Mouse (Mus musculus) monocyte, adult 5-6 weeks (primary cell): ENCODE results near the gene Postn. TPM values are rescaled to one million over a fixed set of nuclear protein-coding genes. Genes with fewer than 3 reads are reported as not detected.

ENCODE experiments used
- ATAC-seq: fragments of 153-309, 156-312 bp; replicated peaks from 2 replicates; pipeline ENCODE4 v1.8.0; 2017; ENCODE audit warnings: mild to moderate bottlenecking; ENCODE audit not compliant: low TSS enrichment, insufficient number of reproducible peaks, severe bottlenecking, poor library complexity, low FRiP score
- total RNA-seq: library from RNA; stranded (forward); fragments of 200-1000, 200-491, 200-594 nt; gene quantifications from 3 replicates; pipeline ENCODE4 v1.2.3, GENCODE M21; 2017

Postn gene
- not detected in 3 replicates for total RNA-seq

DNA sequence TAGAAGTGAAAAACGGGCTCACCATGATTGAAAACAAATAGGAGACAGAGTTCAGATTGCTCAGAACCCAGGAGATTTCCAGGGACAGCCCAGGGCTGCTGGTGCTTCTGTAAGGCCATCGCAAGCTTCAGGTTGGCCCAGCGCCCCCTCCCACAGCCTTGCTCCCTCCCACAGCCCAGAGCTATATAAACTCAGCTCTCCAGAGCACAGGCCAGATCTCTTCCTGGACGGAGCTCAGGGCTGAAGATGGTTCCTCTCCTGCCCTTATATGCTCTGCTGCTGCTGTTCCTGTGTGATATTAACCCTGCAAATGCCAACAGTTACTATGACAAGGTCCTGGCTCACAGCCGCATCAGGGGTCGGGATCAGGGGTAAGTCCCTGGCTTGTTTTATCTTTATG lies at the start of gene Postn:
Gene Postn, plus strand, starts transcription at position 213 of the 400 bp plus-strand sequence.
- ATAC-seq: no peak

DNA sequence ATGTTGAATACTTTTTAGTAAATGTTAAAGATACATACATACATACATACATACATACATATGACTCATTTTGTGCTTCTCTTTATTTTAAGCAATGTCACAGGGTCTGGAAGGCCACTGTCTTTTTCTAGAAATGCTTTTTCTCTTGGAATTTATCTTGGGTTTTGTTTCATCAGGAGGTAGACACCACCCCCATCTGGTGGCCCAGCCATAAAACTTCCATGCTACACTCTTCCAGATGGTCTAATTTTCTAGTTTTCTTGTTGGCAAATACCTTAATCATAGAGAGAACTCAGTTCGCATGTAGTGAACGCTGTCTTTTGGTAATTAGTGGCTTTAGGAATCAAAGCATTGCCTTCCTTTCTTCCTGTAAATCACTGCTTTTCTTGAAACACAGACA lies 46.9 kb upstream of the Postn start:
- ATAC-seq: no peak

DNA sequence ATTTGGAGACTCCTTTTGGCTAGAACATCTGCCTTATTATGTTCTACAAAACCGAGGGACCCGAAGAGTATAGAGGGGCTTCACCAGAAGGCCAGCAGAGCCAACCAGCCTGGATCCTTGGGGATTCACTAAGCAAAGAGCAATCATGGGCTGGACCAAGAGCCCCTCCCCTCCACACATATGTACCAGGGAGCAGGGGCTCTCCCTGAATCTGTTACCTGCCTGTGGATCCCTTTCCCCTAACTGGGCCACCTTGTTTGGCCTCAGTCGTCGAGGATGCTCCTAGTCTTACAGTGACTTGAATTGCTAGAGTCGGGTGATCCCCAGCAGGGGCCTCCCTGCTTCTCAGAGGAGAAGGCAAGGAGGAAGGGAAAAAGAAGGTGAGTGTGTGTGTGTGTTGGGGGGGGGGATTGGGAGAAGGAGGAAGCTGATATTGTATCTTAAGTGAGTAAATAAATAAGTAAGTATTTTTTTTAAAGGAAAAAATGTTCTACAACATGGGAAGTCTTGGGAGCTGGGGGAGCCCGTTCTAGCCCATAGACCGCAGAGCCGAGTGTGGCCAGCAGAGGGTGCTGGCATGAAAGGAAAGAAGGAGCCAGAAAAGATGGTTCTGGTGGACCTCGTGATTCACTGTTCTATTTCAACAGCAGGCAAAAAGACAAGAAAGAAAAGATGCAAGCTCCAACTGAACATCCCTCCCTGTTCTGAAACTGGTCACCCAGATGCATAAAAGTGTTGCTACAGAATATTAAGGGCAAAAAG lies 7.8 kb upstream of the Postn start:
- ATAC-seq: no peak

DNA sequence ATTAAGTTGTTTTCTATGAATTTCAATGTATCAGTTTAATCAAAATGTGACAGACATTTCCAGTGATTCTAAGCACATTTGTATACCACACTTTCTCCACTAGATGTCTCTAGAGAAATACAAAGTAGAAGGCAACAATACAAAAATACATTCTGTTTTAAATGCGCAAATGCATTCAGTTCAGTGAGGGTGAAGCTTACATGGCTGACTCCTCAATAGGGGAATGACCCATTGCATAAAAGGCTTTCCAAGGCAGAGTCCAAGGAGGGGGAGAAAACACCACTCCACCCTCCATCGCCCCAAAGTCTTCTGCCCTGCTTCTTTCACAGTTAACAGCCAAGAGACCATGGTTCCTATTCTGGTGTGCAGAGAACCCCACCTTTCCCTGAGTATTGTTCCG lies 3.3 kb upstream of the Postn start:
- no peak for ATAC-seq

DNA sequence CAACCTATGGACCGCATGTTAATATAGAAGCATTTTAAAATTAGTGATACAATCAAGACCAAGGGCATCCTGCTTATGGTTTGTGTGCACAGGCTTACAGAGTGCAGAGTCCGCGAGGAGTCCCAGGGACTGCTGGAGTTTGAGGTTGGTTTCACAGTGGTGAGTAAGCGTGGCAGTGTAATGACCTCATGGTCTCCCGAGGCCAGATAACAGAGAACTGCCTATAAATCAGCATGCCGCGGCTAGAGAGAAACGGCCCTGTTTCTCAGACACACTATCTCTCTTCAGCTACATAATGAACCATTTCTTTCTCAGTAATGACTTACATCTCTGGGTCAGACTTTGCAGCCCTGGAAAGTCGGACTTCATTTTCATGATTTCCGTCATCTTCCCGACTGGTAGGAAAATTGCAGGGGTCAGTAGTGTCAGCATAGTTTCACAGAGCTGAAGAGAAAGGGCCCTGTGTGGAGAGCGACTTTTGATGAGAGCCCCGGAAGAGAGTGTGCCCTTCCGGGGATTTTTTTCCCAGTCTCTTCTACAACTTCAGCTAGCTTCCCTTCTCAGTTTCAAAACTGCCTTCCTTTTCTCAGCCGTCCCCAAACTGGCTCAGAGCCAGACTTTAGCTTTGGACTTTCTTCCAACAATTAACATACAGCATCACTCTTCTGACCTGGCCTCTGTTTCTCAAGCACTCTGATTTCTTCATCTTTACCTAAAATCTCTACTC lies 2.3 kb upstream of the Postn start:
- no peak for ATAC-seq

DNA sequence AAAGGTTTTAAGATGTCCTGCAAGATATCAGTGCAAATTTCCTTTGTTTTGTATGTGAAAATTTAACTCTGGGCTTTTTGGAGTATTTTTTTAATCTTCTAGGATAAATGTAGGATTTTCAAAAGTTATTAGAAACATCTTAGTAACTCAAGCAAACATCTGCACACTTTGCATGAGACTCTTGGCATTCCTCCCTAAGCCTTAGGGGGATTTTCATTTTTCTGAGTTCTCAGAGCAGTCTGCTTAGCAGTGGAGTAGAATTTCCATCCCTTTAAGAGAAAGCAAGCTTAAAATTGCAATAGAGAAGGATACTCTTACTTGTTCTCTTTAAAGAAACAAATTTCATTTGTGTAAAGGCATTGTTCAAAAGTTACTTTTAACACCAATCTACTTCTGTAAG lies 747 bp downstream of the Postn start:
- ATAC-seq: no peak

DNA sequence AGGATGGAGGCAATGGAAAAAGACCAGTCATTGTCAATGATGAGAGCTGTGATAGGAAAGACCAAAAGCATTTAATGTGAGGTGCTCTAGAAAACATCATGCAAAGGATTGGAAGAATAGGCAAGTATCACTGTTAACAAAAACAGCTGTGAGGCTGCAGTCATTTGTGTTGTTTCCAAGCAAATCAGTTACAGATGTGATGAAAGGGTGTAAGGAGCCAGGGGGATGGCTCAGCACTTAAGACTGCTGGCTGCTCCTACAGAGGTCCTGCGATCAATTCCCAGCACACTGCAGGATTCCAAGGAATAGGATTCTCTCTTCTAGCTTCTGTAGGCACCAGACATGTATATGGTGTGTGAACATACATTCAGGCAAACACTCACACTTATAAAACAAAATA lies 10.1 kb downstream of the Postn start:
- no peak for ATAC-seq

DNA sequence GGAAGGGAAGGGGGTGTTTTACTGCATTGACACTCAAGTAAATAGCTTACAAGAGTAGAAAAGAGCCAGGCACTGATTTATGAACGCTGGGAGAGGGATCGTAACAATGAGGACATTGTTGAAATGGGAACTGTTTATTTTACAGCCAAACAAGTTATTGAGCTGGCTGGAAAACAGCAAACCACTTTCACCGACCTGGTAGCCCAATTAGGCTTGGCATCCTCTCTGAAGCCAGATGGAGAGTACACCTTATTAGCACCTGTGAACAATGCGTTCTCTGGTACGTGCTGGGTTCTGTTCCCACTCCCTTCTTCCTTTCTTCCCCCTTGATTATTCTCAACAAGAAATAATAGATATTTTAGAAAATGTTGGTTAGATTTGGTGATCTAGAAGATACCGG lies 11.7 kb downstream of the Postn start:
- ATAC-seq: no peak

DNA sequence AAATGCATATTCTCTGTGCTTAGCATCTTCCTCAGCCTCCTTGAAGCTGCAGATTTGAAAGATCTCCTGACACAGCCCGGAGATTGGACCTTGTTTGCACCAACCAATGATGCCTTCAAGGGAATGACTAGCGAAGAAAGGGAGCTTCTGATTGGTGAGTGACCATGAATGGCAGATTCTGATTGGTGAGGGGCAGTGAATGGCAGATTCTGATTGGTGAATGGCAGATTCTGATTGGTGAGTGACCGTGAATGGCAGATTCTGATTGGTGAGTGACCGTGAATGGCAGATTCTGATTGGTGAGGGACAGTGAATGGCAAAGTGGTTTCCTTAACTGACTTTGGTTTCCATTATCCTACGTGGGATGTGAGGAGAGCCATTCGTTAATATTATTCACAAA lies 15.1 kb downstream of the Postn start:
- ATAC-seq: no peak

DNA sequence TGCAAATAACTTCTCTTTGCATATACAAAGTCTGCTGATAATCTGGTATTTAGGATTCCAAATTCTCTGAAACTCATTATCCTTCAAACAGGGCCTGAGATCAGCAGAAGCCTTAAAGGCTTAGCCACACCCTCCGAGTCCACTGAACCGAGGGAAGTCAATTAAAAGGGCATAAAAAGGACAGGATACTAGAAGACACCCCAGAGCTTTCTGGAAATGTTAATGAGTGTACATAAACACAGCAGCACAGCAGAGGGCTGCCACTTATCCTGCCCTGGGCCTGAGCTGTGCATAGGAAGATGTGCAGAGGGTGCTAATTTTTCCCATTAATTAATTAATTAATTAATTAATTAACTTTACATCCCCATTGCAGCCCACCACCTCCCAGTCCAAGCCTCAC lies 16.7 kb downstream of the Postn start:
- no peak for ATAC-seq

DNA sequence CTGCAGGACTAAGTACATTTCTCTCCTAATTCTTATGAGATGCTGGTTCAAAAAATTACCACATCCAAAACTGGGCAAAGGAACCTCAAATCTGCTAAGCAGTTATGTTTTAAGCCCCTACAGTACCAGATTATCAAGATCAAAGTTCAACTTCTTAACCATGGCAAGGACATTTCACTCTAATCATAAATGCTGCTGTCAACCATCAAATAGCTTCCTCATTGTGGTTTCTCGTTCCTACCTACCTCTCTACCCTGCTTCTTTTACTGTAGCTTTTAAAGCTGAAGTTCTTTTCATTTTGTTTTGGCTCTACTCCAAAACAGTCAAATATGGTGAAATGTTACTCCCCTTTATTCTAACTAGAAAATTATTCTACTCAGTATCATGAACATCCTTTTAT lies 17.2 kb downstream of the Postn start:
- no peak for ATAC-seq

DNA sequence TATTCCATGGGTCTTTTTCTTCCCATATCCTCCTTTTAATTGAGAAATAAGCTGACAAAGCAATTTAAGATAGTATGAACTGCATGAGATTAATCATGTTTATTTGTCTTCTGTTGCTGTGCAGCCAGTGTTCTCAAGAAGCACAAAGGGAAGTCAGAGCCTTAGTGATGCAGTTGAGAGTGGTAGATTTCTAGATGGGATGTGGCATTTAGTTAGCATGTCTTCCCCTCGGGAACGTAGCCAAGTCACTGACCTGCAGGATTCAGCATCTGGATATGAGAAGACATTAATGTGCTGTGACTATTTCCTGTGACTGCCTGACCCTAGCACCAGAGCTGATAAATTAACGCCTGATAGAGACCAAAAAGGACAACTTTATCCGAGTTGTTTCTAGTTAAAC lies 19.1 kb downstream of the Postn start:
- ATAC-seq: no peak

DNA sequence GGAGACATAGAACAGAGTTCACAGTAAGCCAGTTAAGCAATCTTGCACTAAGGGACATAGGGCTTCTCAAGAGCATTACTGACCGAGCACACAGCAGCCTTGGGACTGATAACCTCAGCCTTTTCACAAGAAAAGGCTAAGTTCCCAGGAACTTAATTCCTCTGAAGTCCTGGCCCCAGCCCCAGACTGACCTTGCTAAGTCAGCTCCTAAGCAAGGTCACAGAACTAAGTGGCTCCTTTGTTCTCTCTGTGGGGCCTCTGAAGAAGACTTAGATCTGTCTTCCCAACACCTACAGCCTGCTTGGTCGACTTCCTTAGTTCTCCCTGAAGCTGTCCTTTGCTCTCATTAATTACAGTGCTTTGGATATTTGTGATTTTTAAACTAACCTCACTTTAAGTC lies 38.4 kb downstream of the Postn start:
- no peak for ATAC-seq

DNA sequence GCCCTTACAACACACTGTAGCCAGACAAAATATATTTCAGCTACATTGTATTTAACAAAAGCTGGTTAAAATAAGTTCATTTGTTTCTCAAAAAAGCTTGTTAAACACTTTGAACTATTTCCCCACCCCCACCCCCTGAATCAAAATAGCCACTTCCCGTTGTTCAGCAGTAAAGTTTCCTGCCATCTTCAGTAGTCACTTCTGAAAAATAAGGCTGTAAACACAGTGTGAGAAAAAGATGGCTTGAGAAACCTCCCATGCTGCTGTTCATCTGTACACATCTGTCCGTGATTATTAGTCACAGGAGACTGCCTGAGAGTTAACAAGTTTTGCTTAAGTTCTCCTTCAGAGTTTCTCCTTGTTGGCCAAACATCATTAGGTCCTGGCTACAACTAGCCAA lies 39.0 kb downstream of the Postn start:
- no peak for ATAC-seq

DNA sequence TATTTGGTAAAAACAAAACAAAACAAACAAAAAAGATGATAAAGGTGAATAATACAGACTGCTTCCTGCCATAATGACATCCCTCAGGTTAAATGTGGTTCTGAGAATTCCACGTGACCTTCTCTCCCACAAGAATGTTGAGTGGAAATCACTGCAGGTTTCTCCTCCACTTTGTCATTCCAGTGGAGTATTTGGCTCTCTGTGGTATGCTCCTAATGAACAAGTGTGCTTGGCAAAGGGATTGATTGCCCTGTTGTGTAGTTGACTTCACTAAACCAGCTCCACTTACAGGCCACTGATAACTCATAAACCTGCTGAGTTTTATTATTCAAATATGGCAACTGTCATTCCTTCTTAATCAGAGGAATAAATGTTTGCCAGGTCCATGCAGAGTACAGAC lies 39.7 kb downstream of the Postn start:
- ATAC-seq: no peak

DNA sequence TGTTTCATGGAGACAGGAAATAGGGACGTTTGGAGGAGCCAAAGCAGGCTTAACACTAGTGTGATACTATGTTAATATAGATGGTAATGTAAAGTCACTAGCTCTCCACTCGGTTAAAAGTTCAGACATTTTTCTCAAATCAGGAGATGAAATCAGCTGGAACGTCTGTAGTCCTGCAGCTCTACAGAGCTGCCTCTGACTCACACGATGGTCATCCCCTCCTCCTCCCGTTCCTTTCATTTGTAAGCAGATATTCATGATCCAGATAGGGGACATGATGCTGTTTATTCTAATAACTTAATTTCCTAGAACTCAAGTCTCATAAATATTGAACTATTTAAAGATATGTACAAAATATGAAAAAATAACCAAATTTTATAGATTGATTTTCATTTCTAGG lies 40.8 kb downstream of the Postn start:
- no peak for ATAC-seq

DNA sequence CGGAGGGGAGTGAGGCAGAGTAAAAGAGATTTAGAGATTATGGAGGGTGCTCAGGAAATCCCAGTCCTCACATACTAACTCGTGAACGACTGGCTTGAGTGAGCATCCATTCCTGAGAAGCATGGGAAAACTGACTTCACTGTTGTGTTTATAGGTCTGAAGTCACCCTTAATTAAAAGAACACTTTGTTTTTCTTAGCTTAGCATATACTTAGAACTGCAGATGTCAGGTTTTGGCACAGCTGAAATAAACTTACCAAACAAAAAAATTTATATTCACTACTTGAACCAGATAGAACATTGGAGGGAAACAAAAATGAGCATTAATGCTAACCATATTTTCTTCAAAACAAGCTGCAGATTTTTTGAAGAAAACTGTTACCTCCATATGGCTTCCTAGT lies 42.9 kb downstream of the Postn start:
- no peak for ATAC-seq

DNA sequence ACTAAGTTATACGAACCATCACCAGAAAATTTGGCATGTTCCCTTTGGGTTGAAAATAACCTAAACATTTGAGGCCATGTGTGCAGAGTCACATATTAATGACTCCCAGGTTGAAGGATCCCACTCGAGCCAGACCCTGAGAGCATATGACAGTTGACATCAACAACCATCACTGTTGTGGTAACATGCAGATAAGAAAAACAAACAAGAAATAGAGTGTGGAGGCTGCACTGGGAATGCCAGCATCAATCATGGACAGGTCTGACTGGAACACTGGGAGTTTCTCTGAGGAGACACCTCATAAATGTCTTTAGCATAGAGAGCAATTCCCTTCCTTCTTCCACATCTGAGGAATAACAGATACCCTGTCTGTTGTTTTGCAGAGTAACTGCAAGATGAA lies 45.7 kb downstream of the Postn start:
- no peak for ATAC-seq

DNA sequence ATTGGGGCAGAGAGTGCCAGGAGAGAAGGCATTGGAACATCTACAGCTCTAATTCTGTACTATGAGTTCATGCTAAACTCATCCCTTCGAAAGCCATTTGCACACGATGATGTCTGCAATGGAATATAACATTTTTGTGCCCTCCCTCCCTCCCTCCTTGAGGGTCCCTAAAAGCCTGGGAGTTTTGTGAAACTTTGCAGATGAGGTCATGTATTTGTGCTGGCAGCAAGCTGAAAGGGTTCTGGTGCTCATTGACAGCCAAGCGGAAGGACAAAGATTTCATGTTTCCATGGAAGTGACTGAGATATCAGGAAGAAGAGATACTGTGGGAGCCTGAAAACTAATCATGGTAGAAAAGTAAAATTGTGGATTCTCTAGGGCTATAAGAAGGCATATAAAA lies 50.1 kb downstream of the Postn start:
- ATAC-seq: no peak

DNA sequence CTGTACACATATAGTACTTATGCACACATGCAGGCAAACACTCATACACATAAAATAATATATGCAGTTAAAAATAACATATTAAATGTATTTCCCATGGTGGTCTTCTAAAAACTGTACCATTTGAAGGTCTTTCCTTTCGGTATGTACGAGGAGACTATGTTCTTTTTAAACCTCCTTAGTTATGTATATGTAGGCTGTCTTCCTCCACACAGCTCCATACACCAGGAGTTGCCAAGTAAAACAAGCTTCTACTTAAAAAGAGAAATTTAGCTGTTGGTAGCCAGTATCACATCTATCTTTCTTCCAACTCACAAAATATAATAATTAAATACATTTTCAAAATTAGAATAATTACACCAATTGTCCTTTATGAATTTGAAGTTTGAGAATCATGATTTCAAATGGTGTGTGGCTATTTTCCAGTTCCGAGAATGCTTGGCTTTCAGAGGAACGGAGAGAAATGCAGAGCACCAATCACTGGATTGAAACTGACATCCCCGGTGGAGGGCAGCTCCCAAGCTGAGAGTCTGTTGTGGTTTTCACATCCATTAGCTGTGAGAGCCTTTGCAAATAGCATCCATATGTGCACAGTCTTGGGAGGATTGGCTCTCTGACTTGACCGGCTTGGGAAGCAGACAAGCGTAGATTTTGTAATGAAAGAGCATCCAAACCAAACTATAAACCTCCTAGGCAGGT lies 52.1 kb downstream of the Postn start:
- ATAC-seq: no peak
